Mouse (Mus musculus): ENCODE results near the gene Trnp1. TPM values are rescaled to one million over a fixed set of nuclear protein-coding genes. Genes with fewer than 3 reads are reported as not detected.

The Trnp1 gene
- polyA plus RNA-seq, 1 experiment from 2014 or later: not detected

- H3K4me1 ChIP-seq (ENCODE audit: insufficient read depth): peaks cover 17% of the 10 kb centered on the region
- no peaks in the 10 kb centered on the region for H3K9me3 ChIP-seq (ENCODE audit: low read length)
- ATAC-seq (no peak), DNase-seq (no peak)
- peaks cover 75% of the 10 kb centered on the region for H3K27me3 ChIP-seq (ENCODE audit: insufficient read depth, low read length)
- peak overlapping the region; percentile 48; the same call in 1 of the 2 replicates for H3K4me3 ChIP-seq (ENCODE audit: low read depth, low read length)
- no peak overlapping the region for H3K27ac ChIP-seq (ENCODE audit: low read depth)
- H3K36me3 ChIP-seq (replicated peaks; ENCODE audit: insufficient read depth, low read length): no peaks in the 10 kb centered on the region
- H3K4me2 ChIP-seq (ENCODE audit: low read depth, low read length): no peak overlapping the region
- H3K9ac ChIP-seq (replicated peaks): no peak overlapping the region
- TF ChIP-seq CTCF (IDR thresholded peaks at IDR 0.05; ENCODE audit: low read depth): no peak
- no peak for TF ChIP-seq EP300 (IDR thresholded peaks at IDR 0.05; ENCODE audit: low read depth)
- WGBS (ENCODE audit: insufficient replicate concordance): 15% methylated on average over 6 of the region's 6 CpGs
Measured at GRCm38 (mm10) chr4:133496738-133497445, 1.5 kb downstream of the Trnp1 start.

- H3K4me3 ChIP-seq (ENCODE audit: low read depth, low read length): no peak overlapping the region
- 35% methylated on average over 7 of the region's 7 CpGs for WGBS (ENCODE audit: insufficient replicate concordance)
- TF ChIP-seq EP300 (IDR thresholded peaks at IDR 0.05; ENCODE audit: low read depth): no peak
- TF ChIP-seq CTCF (IDR thresholded peaks at IDR 0.05; ENCODE audit: low read depth): no peak
- H3K4me2 ChIP-seq (ENCODE audit: low read depth, low read length): no peak overlapping the region
- H3K27ac ChIP-seq (ENCODE audit: low read depth): no peak overlapping the region
- H3K9me3 ChIP-seq (ENCODE audit: low read length): no peaks in the 10 kb centered on the region
- ATAC-seq (no peak), DNase-seq (no peak)
- no peak overlapping the region for H3K9ac ChIP-seq (replicated peaks)
- peaks cover 68% of the 10 kb centered on the region for H3K27me3 ChIP-seq (ENCODE audit: insufficient read depth, low read length)
- peaks cover 17% of the 10 kb centered on the region for H3K4me1 ChIP-seq (ENCODE audit: insufficient read depth)
- H3K36me3 ChIP-seq (replicated peaks; ENCODE audit: insufficient read depth, low read length): no peaks in the 10 kb centered on the region
Measured at GRCm38 (mm10) chr4:133495711-133496110, 2.6 kb downstream of the Trnp1 start.

DNA sequence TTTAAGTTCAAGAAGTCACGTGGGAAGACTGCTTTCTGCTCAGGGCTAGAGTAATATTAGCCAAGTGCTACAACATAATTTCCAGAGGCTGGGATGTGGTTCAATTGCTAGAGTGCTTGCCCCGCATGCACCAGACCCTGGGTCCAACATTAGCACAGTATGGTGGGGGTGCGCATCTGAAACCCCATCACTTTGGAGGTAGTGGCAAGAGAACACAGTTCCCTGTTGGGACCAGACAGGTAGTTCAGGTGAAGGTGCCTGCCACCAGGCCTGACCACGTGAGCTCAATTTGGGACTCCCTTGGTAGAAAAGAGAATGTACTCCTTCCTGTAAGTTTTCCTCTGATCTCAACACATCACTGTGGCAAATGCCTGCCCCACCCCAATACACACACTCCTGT lies 3.5 kb downstream of the Trnp1 start:
- no peaks in the 10 kb centered on the region for H3K36me3 ChIP-seq (replicated peaks; ENCODE audit: insufficient read depth, low read length)
- ATAC-seq (no peak), DNase-seq (no peak)
- no peak overlapping the region for H3K27ac ChIP-seq (ENCODE audit: low read depth)
- H3K27me3 ChIP-seq (ENCODE audit: insufficient read depth, low read length): peaks cover 59% of the 10 kb centered on the region
- TF ChIP-seq EP300 (IDR thresholded peaks at IDR 0.05; ENCODE audit: low read depth): no peak
- no peak for TF ChIP-seq CTCF (IDR thresholded peaks at IDR 0.05; ENCODE audit: low read depth)
- no peak overlapping the region for H3K4me2 ChIP-seq (ENCODE audit: low read depth, low read length)
- H3K4me3 ChIP-seq (ENCODE audit: low read depth, low read length): no peak overlapping the region
- WGBS (ENCODE audit: insufficient replicate concordance): 57% methylated on average over 4 of the region's 4 CpGs
- no peaks in the 10 kb centered on the region for H3K9me3 ChIP-seq (ENCODE audit: low read length)
- H3K4me1 ChIP-seq (ENCODE audit: insufficient read depth): peaks cover 17% of the 10 kb centered on the region
- H3K9ac ChIP-seq (replicated peaks): no peak overlapping the region

DNA sequence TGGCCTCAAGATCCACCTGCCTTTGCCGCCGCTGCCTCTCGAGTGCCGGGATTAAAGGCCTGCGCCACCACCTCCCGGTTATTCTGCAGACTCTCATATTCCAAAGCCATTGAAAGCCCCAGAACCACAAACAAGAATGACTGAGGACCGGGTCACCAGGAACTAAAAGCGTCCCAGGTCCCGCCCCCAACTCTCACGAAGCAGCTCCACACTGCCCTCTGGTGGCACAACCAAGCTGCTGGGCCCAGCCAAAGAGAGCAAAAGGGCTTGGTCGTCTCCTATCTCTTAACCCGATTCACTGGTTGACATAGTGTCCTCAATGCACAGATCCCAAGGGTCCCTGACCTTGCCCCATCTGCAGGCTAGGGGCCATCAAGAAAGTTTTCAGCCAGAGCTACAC lies 3.9 kb downstream of the Trnp1 start:
- Histone ChIP-seq H3K9me3 (ENCODE audit: low read length) (no peaks in the 10 kb centered on the region), H3K4me2 (ENCODE audit: low read depth, low read length) (peak overlapping the region; percentile 79), H3K36me3 (replicated peaks; ENCODE audit: insufficient read depth, low read length) (no peaks in the 10 kb centered on the region), H3K4me1 (ENCODE audit: insufficient read depth) (peaks cover 17% of the 10 kb centered on the region), H3K9ac (replicated peaks) (no peak overlapping the region; the same call in 1 of the 2 replicates), H3K27me3 (ENCODE audit: insufficient read depth, low read length) (peaks cover 55% of the 10 kb centered on the region), H3K27ac (ENCODE audit: low read depth) (peak overlapping the region; percentile 34), H3K4me3 (ENCODE audit: low read depth, low read length) (peak overlapping the region; percentile 41)
- TF ChIP-seq CTCF (IDR thresholded peaks at IDR 0.05; ENCODE audit: low read depth) (peak; percentile 96), EP300 (IDR thresholded peaks at IDR 0.05; ENCODE audit: low read depth) (no peak)
- DNase-seq (peak; percentile 93), ATAC-seq (peak; percentile 78)
- under 1% methylated on average over 12 of the region's 12 CpGs for WGBS (ENCODE audit: insufficient replicate concordance)

DNA sequence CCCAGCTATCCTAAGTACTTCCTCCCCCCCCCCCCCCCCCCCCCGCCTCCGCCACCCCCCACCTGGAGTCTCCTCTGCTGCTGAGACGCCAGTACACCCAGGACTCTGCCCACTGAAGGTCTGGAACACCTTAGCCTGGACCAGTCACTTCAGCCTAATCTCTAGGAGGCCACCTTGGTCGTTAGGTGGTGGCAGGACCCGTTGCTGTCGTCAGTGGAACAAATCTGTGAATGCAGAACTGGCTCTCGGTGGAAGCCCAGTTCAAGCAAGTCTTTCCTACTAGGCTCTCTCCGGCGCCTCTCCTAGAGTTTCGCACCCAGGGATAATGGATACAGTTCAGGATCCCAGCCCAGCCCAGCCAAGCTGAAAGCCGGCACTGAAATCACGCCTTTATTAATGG lies 4.5 kb downstream of the Trnp1 start:
- DNase-seq (no peak), ATAC-seq (peak; percentile 16; the same call in 1 of the 2 replicates)
- H3K36me3 ChIP-seq (replicated peaks; ENCODE audit: insufficient read depth, low read length): no peaks in the 10 kb centered on the region
- H3K9me3 ChIP-seq (ENCODE audit: low read length): no peaks in the 10 kb centered on the region
- peak overlapping the region; percentile 34 for H3K27ac ChIP-seq (ENCODE audit: low read depth)
- peaks cover 50% of the 10 kb centered on the region for H3K27me3 ChIP-seq (ENCODE audit: insufficient read depth, low read length)
- peaks cover 17% of the 10 kb centered on the region for H3K4me1 ChIP-seq (ENCODE audit: insufficient read depth)
- no peak overlapping the region for H3K9ac ChIP-seq (replicated peaks)
- 22% methylated on average over 9 of the region's 12 CpGs for WGBS (ENCODE audit: insufficient replicate concordance)
- H3K4me2 ChIP-seq (ENCODE audit: low read depth, low read length): peak overlapping the region; percentile 79
- H3K4me3 ChIP-seq (ENCODE audit: low read depth, low read length): peak overlapping the region; percentile 41
- no peak for TF ChIP-seq CTCF (IDR thresholded peaks at IDR 0.05; ENCODE audit: low read depth)
- TF ChIP-seq EP300 (IDR thresholded peaks at IDR 0.05; ENCODE audit: low read depth): no peak

DNA sequence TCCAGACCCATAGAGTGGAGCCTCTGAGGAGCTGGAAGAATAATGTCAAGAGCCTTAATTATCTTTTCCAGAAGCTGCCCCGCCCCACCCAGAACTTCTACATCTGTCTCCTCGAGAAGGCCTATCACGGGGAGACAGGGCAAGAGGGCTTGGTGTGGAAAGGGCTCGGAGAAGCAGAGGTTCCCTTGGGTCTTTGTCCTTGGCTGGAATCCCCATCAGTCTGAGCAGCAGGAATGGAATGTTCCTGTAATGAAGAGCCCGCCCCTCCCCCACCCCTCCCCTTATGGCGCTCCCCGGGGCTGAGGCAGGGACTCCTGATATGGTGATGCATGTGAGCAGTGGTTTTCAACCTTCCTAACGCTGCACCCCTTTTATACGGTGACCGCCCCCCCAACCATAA lies 6.5 kb downstream of the Trnp1 start:
- ATAC-seq: no peak
- Histone ChIP-seq H3K4me2 (ENCODE audit: low read depth, low read length) (no peak overlapping the region), H3K4me1 (ENCODE audit: insufficient read depth) (peaks cover 6% of the 10 kb centered on the region), H3K27me3 (ENCODE audit: insufficient read depth, low read length) (peaks cover 29% of the 10 kb centered on the region), H3K9me3 (ENCODE audit: low read length) (no peaks in the 10 kb centered on the region), H3K36me3 (replicated peaks; ENCODE audit: insufficient read depth, low read length) (no peaks in the 10 kb centered on the region), H3K27ac (ENCODE audit: low read depth) (no peak overlapping the region), H3K9ac (replicated peaks) (no peak overlapping the region), H3K4me3 (ENCODE audit: low read depth, low read length) (no peak overlapping the region)
- no peak for DNase-seq
- TF ChIP-seq EP300 (IDR thresholded peaks at IDR 0.05; ENCODE audit: low read depth) (no peak), CTCF (IDR thresholded peaks at IDR 0.05; ENCODE audit: low read depth) (no peak)
- 38% methylated on average over 10 of the region's 10 CpGs for WGBS (ENCODE audit: insufficient replicate concordance)
